Mouse (Mus musculus) MEL (cell line): ENCODE results near the gene Nicn1. TPM values are rescaled to one million over a fixed set of nuclear protein-coding genes. Genes with fewer than 3 reads are reported as not detected.

ENCODE experiments used
- DNase-seq: peaks from one replicate; pipeline ENCODE4 v3.0.0; 2011; ENCODE audit warnings: low read depth, low spot score
- H3K27ac ChIP-seq: 2 replicates; pipeline ENCODE4 v1.5.1; 2012; ENCODE audit warnings: low read depth, mild to moderate bottlenecking, control low read depth, low read length, moderate library complexity; ENCODE audit not compliant: control insufficient read depth
- H3K27me3 ChIP-seq, 2 experiments: fragments of 150-350 bp in 1 of 2; sonication (generic) in 1 of 2; 2 replicates each; pipeline ENCODE4 v1.6.1; 2012; ENCODE audit warnings: low read length in 2 of 2, mild to moderate bottlenecking in 2 of 2, improper control_type of control experiment in 1 of 2, moderate library complexity in 1 of 2; ENCODE audit not compliant: insufficient read depth in 2 of 2, control insufficient read depth in 1 of 2
- H3K36me3 ChIP-seq, 2 experiments: 2 replicates each; pipeline ENCODE4 v1.6.1; 2012 to 2014; ENCODE audit warnings: low read length in 2 of 2, improper control_type of control experiment in 1 of 2, inconsistent platforms in 1 of 2, mild to moderate bottlenecking in 1 of 2; ENCODE audit not compliant: insufficient read depth in 2 of 2, control insufficient read depth in 1 of 2
- H3K4me1 ChIP-seq, 2 experiments: fragments of 150-350 bp in 1 of 2; sonication (generic) in 1 of 2; 2 replicates each; pipeline ENCODE4 v1.6.1; 2012; ENCODE audit warnings: low read length in 2 of 2, improper control_type of control experiment in 1 of 2, mild to moderate bottlenecking in 1 of 2; ENCODE audit not compliant: insufficient read depth in 2 of 2, control insufficient read depth in 1 of 2
- H3K4me3 ChIP-seq, 2 experiments: fragments of 150-350 bp in 1 of 2; sonication (generic) in 1 of 2; 2 replicates each; pipeline ENCODE4 v1.5.1; 2012; ENCODE audit warnings: low read depth in 2 of 2, low read length in 2 of 2, mild to moderate bottlenecking in 2 of 2, moderate library complexity in 2 of 2, control low read depth in 1 of 2, improper control_type of control experiment in 1 of 2; ENCODE audit not compliant: control insufficient read depth in 1 of 2, insufficient read depth in 1 of 2
- H3K79me2 ChIP-seq: 2 replicates; pipeline ENCODE4 v1.6.1; 2012; ENCODE audit warnings: mild to moderate bottlenecking, low read length, moderate library complexity; ENCODE audit not compliant: control insufficient read depth, poor library complexity, insufficient read depth
- H3K9ac ChIP-seq: 2 replicates; pipeline ENCODE4 v1.6.1; 2012; ENCODE audit warnings: low read depth, mild to moderate bottlenecking, control low read depth, low read length, moderate library complexity; ENCODE audit not compliant: control insufficient read depth, poor library complexity, severe bottlenecking
- H3K9me3 ChIP-seq: fragments of 150-350 bp; sonication (generic); replicated peaks from 2 replicates; pipeline ENCODE4 v1.6.1; 2012; ENCODE audit warnings: mild to moderate bottlenecking, low read length, improper control_type of control experiment, moderate library complexity; ENCODE audit not compliant: insufficient read depth
- BHLHE40 ChIP-seq: IDR thresholded peaks from 2 replicates; pipeline ENCODE4 v1.6.1; 2012; ENCODE audit warnings: low read depth, mild to moderate bottlenecking, inconsistent platforms, low read length, improper control_type of control experiment, borderline replicate concordance
- CHD2 ChIP-seq: IDR thresholded peaks from 2 replicates; pipeline ENCODE4 v1.6.1; 2011; ENCODE audit warnings: low read length, improper control_type of control experiment
- CTCF ChIP-seq, 3 experiments: IDR thresholded peaks in 2 of 3; conservative IDR thresholded peaks in 1 of 3; 2 replicates each; pipeline ENCODE4 v1.5.1; 2011 to 2012; ENCODE audit warnings: low read length in 3 of 3, low read depth in 2 of 3, mild to moderate bottlenecking in 2 of 3, improper control_type of control experiment in 1 of 3, inconsistent platforms in 1 of 3, mixed read lengths in 1 of 3, moderate library complexity in 1 of 3; ENCODE audit not compliant: control insufficient read depth in 1 of 3, insufficient read depth in 1 of 3, poor library complexity in 1 of 3, severe bottlenecking in 1 of 3
- ELF1 ChIP-seq: IDR thresholded peaks from 2 replicates; pipeline ENCODE4 v1.6.1; 2014; ENCODE audit warnings: low read depth, mild to moderate bottlenecking, inconsistent platforms, low read length, improper control_type of control experiment, moderate library complexity
- ETS1 ChIP-seq: IDR thresholded peaks from 2 replicates; pipeline ENCODE4 v1.6.1; 2012; ENCODE audit warnings: low read depth, mild to moderate bottlenecking, inconsistent platforms, low read length, improper control_type of control experiment, moderate library complexity
- GABPA ChIP-seq: IDR thresholded peaks from 2 replicates; pipeline ENCODE4 v1.6.1; 2012; ENCODE audit warnings: low read depth, mild to moderate bottlenecking, inconsistent platforms, low read length, improper control_type of control experiment, moderate library complexity
- HCFC1 ChIP-seq: IDR thresholded peaks from 2 replicates; pipeline ENCODE4 v1.6.1; 2012; ENCODE audit warnings: low read depth, mild to moderate bottlenecking, inconsistent platforms, low read length, improper control_type of control experiment, moderate library complexity
- JUND ChIP-seq: IDR thresholded peaks from 2 replicates; pipeline ENCODE4 v1.6.1; 2011; ENCODE audit warnings: low read depth, mild to moderate bottlenecking, improper control_type of control experiment, low read length
- KAT2A ChIP-seq: conservative IDR thresholded peaks from 2 replicates; pipeline ENCODE4 v1.6.1; 2012; ENCODE audit warnings: low read depth, low read length, improper control_type of control experiment, inconsistent platforms
- MAFK ChIP-seq: IDR thresholded peaks from 2 replicates; pipeline ENCODE4 v1.6.1; 2011; ENCODE audit warnings: low read depth, mild to moderate bottlenecking, low read length, improper control_type of control experiment, borderline replicate concordance
- MAX ChIP-seq: IDR thresholded peaks from 2 replicates; pipeline ENCODE4 v1.6.1; 2011; ENCODE audit warnings: low read length, improper control_type of control experiment
- MAZ ChIP-seq: IDR thresholded peaks from 2 replicates; pipeline ENCODE4 v1.6.1; 2012; ENCODE audit warnings: low read depth, mild to moderate bottlenecking, inconsistent platforms, low read length, improper control_type of control experiment
- MEF2A ChIP-seq: IDR thresholded peaks from 2 replicates; pipeline ENCODE4 v1.6.1; 2014; ENCODE audit warnings: low read depth, mild to moderate bottlenecking, inconsistent platforms, low read length, improper control_type of control experiment; ENCODE audit not compliant: poor library complexity, insufficient replicate concordance, severe bottlenecking; ENCODE audit errors: extremely low read depth
- MYB ChIP-seq: IDR thresholded peaks from 2 replicates; pipeline ENCODE4 v1.6.1; 2011; ENCODE audit warnings: mild to moderate bottlenecking, low read depth, low read length, improper control_type of control experiment
- MYC ChIP-seq: IDR thresholded peaks from 2 replicates; pipeline ENCODE4 v1.6.1; 2011; ENCODE audit warnings: low read depth, mild to moderate bottlenecking, low read length, improper control_type of control experiment, moderate library complexity
- NELFE ChIP-seq: IDR thresholded peaks from 2 replicates; pipeline ENCODE4 v1.6.1; 2011; ENCODE audit warnings: low read depth, low read length, improper control_type of control experiment
- NRF1 ChIP-seq: IDR thresholded peaks from 2 replicates; pipeline ENCODE4 v1.6.1; 2014; ENCODE audit warnings: low read depth, mild to moderate bottlenecking, inconsistent platforms, low read length, improper control_type of control experiment, moderate library complexity; ENCODE audit not compliant: poor library complexity, insufficient read depth, severe bottlenecking
- POLR2A ChIP-seq, 2 experiments: IDR thresholded peaks; 2 replicates each; pipeline ENCODE4 v1.6.1; 2011 to 2012; ENCODE audit warnings: low read length in 2 of 2, mild to moderate bottlenecking in 2 of 2, control low read depth in 1 of 2, improper control_type of control experiment in 1 of 2, low read depth in 1 of 2, moderate library complexity in 1 of 2; ENCODE audit not compliant: control insufficient read depth in 1 of 2, insufficient read depth in 1 of 2, poor library complexity in 1 of 2
- POLR2AphosphoS2 ChIP-seq: IDR thresholded peaks from 2 replicates; pipeline ENCODE4 v1.6.1; 2011; ENCODE audit warnings: low read length, improper control_type of control experiment
- POLR2AphosphoS5 ChIP-seq: IDR thresholded peaks from 2 replicates; pipeline ENCODE4 v1.6.1; 2012; ENCODE audit warnings: low read depth, borderline replicate concordance, mild to moderate bottlenecking, inconsistent platforms, low read length, moderate library complexity, mixed read lengths
- RAD21 ChIP-seq: IDR thresholded peaks from 2 replicates; pipeline ENCODE4 v1.6.1; 2011; ENCODE audit warnings: mild to moderate bottlenecking, low read depth, low read length, improper control_type of control experiment
- RCOR1 ChIP-seq: IDR thresholded peaks from 2 replicates; pipeline ENCODE4 v1.6.1; 2012; ENCODE audit warnings: low read depth, mild to moderate bottlenecking, inconsistent platforms, low read length, improper control_type of control experiment
- SIN3A ChIP-seq: IDR thresholded peaks from 2 replicates; pipeline ENCODE4 v1.6.1; 2012; ENCODE audit warnings: low read length, improper control_type of control experiment, inconsistent platforms
- SMC3 ChIP-seq: IDR thresholded peaks from 2 replicates; pipeline ENCODE4 v1.6.1; 2011; ENCODE audit warnings: low read depth, low read length, improper control_type of control experiment
- TAL1 ChIP-seq: IDR thresholded peaks from 2 replicates; pipeline ENCODE4 v1.6.1; 2012; ENCODE audit warnings: mild to moderate bottlenecking, inconsistent platforms, low read length, moderate library complexity, mixed read lengths
- TBP ChIP-seq: IDR thresholded peaks from 2 replicates; pipeline ENCODE4 v1.8.0; 2011; ENCODE audit warnings: low read depth, low read length, improper control_type of control experiment
- TCF12 ChIP-seq: IDR thresholded peaks from 2 replicates; pipeline ENCODE4 v1.6.1; 2014; ENCODE audit warnings: low read depth, mild to moderate bottlenecking, inconsistent platforms, low read length, improper control_type of control experiment, moderate library complexity
- UBTF ChIP-seq: IDR thresholded peaks from 2 replicates; pipeline ENCODE4 v1.6.1; 2012; ENCODE audit warnings: low read depth, mild to moderate bottlenecking, inconsistent platforms, low read length, improper control_type of control experiment, moderate library complexity, borderline replicate concordance; ENCODE audit not compliant: insufficient read depth
- USF1 ChIP-seq: IDR thresholded peaks from 2 replicates; pipeline ENCODE4 v1.6.1; 2014; ENCODE audit warnings: low read depth, mild to moderate bottlenecking, inconsistent platforms, low read length, improper control_type of control experiment, moderate library complexity
- USF2 ChIP-seq, 2 experiments: IDR thresholded peaks; 2 replicates each; pipeline ENCODE4 v1.6.1; 2011 to 2012; ENCODE audit warnings: improper control_type of control experiment in 2 of 2, low read length in 2 of 2, borderline replicate concordance in 1 of 2, inconsistent platforms in 1 of 2, low read depth in 1 of 2, mild to moderate bottlenecking in 1 of 2; ENCODE audit not compliant: insufficient read depth in 1 of 2
- ZC3H11A ChIP-seq: IDR thresholded peaks from 2 replicates; pipeline ENCODE4 v1.6.1; 2012; ENCODE audit warnings: low read depth, mild to moderate bottlenecking, inconsistent platforms, low read length, improper control_type of control experiment
- ZKSCAN1 ChIP-seq: IDR thresholded peaks from 2 replicates; pipeline ENCODE4 v1.6.1; 2012; ENCODE audit warnings: low read depth, mild to moderate bottlenecking, inconsistent platforms, low read length, improper control_type of control experiment, moderate library complexity
- ZMIZ1 ChIP-seq: IDR thresholded peaks from 2 replicates; pipeline ENCODE4 v1.6.1; 2012; ENCODE audit warnings: low read depth, mild to moderate bottlenecking, inconsistent platforms, low read length, improper control_type of control experiment, moderate library complexity
- ZNF384 ChIP-seq: IDR thresholded peaks from 2 replicates; pipeline ENCODE4 v1.6.1; 2012; ENCODE audit warnings: low read depth, mild to moderate bottlenecking, inconsistent platforms, low read length, improper control_type of control experiment
- polyA plus RNA-seq, 2 experiments: library from polyadenylated mRNA; stranded (reverse) in 1 of 2; unstranded in 1 of 2; fragments of >175 nt in 1 of 2; fragments of >200 nt in 1 of 2; gene quantifications; 2 replicates each; pipeline versions ENCODE4 v1.2.1 to v1.2.4; 2012; ENCODE audit warnings: low replicate concordance in 2 of 2, low read depth in 1 of 2; ENCODE audit not compliant: insufficient read length in 2 of 2, insufficient read depth in 1 of 2, missing spikeins in 1 of 2
- total RNA-seq: library from RNA; depleted of rRNA; stranded (reverse); fragments of 300-350 nt; gene quantifications from 2 replicates; pipeline ENCODE4 v1.2.3, GENCODE M21; 2012

Gene Nicn1
- total and polyA plus RNA-seq, 3 experiments = 1.6 to 4.7 TPM; not detected in 1

DNA sequence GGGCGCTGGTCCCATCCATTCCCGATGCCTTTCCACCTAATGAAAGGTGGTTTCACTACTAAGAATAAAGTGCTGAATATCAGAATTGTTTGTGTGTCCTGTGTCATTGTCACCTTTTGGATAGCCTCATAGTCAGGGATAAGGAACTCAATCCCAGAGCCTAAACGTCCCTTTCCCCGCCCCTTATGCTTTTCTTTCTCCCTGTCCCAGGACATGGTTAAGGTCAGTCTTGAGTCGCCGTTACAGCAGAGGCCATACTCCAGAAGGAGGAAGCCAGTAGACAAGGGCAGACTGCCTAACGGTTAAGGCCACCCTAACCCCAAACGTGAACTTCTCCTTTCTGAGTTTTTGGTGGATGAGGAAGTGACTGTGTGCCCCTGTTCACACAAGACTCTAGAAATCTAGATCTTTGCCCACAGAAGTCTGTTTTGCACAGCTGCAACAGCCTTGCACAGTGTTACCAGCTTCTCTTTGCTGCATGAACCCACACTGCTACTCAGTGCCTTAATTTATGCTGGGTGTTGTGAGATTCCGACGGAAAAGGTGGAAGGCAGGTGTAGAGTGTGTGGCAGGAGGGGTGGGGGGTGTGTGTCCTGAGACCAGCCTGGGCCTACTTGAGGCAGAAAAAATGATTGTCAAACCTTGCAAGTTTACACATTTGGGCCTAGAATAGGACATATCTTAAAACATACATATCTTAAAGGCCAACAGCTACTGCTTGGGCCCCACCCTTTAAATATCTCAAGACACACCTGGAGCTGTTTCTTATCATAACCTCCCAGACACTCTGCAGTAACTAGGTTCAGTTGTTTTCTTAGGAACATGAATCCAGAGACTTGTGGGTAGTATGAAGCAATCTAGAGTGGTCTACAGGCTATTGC lies 50.3 kb downstream of the Nicn1 start:
- Histone ChIP-seq H3K4me1 (peaks cover 23 to 51% of the 10 kb centered on the region in 2 experiments), H3K4me3 (peak overlapping the region; percentile 76 to 79), H3K79me2 (peaks cover 17% of the 10 kb centered on the region), H3K27me3 (no peaks in the 10 kb centered on the region), H3K9me3 (no peaks in the 10 kb centered on the region), H3K9ac (peak overlapping the region; percentile 92), H3K27ac (peak overlapping the region; percentile 98), H3K36me3 (peaks cover 0 to 47% of the 10 kb centered on the region in 2 experiments; a peak in 2 of 4 replicates)
- DNase-seq = peak; percentile 95
- TF ChIP-seq JUND (peak; percentile 32; the same call in 1 of the 2 replicates), MYC (peak; percentile 52; the same call in 1 of the 2 replicates), GABPA (no peak), ZKSCAN1 (no peak), ZNF384 (peak; percentile 72), POLR2AphosphoS2 (peak; percentile 99), MAZ (peak; percentile 91), USF1 (no peak), MAFK (peak; percentile 82), UBTF (0 out of 2 replicates have a peak, but pooled peaks have one; percentile 47), ETS1 (peak; percentile 97), RAD21 (no peak), TBP (peak; percentile 54; the same call in 1 of the 2 replicates), TAL1 (peak; percentile 100), SIN3A (peak; percentile 89), ZMIZ1 (peak; percentile 85), MYB (peak; percentile 88), CTCF (IDR thresholded peaks at IDR 0.05 in 2 of 3, conservative IDR thresholded peaks at IDR 0.05 in 1 of 3; ENCODE audit: control insufficient read depth in 1 of 3, insufficient read depth in 1 of 3, low read depth in 2 of 3, low read length in 3 of 3, poor library complexity in 1 of 3, severe bottlenecking in 1 of 3) (no peak), CHD2 (peak; percentile 81), MEF2A (peak; percentile 75; the same call in 1 of the 2 replicates), MAX (peak; percentile 33; the same call in 1 of the 2 replicates), USF2 (IDR thresholded peaks at IDR 0.05; ENCODE audit: borderline replicate concordance in 1 of 2, insufficient read depth in 1 of 2, low read depth in 1 of 2, low read length in 2 of 2) (no peak), ZC3H11A (no peak), ELF1 (peak; percentile 71; the same call in 1 of the 2 replicates), HCFC1 (peak; percentile 58; the same call in 1 of the 2 replicates), POLR2A (IDR thresholded peaks at IDR 0.05; ENCODE audit: control insufficient read depth in 1 of 2, insufficient read depth in 1 of 2, low read depth in 1 of 2, low read length in 2 of 2, poor library complexity in 1 of 2) (peak; percentile 41 to 79; a peak in 3 of 4 replicates), RCOR1 (peak; percentile 91), NRF1 (no peak), NELFE (peak; percentile 41), POLR2AphosphoS5 (peak; percentile 83), TCF12 (peak; percentile 100), KAT2A (no peak; the same call in 1 of the 2 replicates), SMC3 (0 out of 2 replicates have a peak, but pooled peaks have one; percentile 23), BHLHE40 (peak; percentile 61; the same call in 1 of the 2 replicates)
